Mouse (Mus musculus) stomach, postnatal 0 days (tissue): ENCODE measurements at regions not wholly inside any gene's neighbourhood (a gene's known extent, or its start where the extent isn't known, plus 50 kb on each side); places are given as distances from the start of the nearest gene placed in this dataset.

Source experiments
- ATAC-seq: fragments of 200-750 bp; cut with Nextera tagmentation; 2 replicates; pipeline ENCODE4 v1.8.0; 2017; ENCODE audit not compliant: low FRiP score, low TSS enrichment
- DNase-seq: peaks from one replicate; pipeline ENCODE4 v3.0.0-alpha.2; 2016; ENCODE audit warnings: low spot score
- H3K27ac ChIP-seq: fragments of 300-500 bp; sonication (generic); replicated peaks from 2 replicates; pipeline ENCODE4 v1.5.1; 2014; ENCODE audit warnings: mild to moderate bottlenecking, control low read depth
- H3K27me3 ChIP-seq: fragments of 300-500 bp; sonication (generic); 2 replicates; pipeline ENCODE4 v1.6.1; 2014; ENCODE audit warnings: low read length; ENCODE audit not compliant: control insufficient read depth, insufficient read depth
- H3K36me3 ChIP-seq: fragments of 300-500 bp; sonication (generic); 2 replicates; pipeline ENCODE4 v1.6.1; 2014; ENCODE audit warnings: low read length, mixed read lengths; ENCODE audit not compliant: control insufficient read depth, insufficient read depth
- H3K4me1 ChIP-seq: fragments of 300-500 bp; sonication (generic); replicated peaks from 2 replicates; pipeline ENCODE4 v1.6.1; 2014; ENCODE audit warnings: antibody characterized with exemption; ENCODE audit not compliant: control insufficient read depth, insufficient read depth
- H3K4me2 ChIP-seq: fragments of 300-500 bp; sonication (generic); replicated peaks from 2 replicates; pipeline ENCODE4 v1.6.1; 2014; ENCODE audit warnings: low read depth, mild to moderate bottlenecking, control low read depth, moderate library complexity
- H3K4me3 ChIP-seq: fragments of 300-500 bp; sonication (generic); 2 replicates; pipeline ENCODE4 v1.5.1; 2014; ENCODE audit warnings: low read depth, low read length, control low read depth
- H3K9ac ChIP-seq: fragments of 300-500 bp; sonication (generic); 2 replicates; pipeline ENCODE4 v1.6.1; 2014; ENCODE audit warnings: mild to moderate bottlenecking, low read length, control low read depth, mixed read lengths
- H3K9me3 ChIP-seq: fragments of 300-500 bp; sonication (generic); 2 replicates; pipeline ENCODE4 v1.6.1; 2016; ENCODE audit warnings: low read length; ENCODE audit not compliant: control insufficient read depth
- CTCF ChIP-seq: IDR thresholded peaks from 2 replicates; pipeline ENCODE4 v1.5.1; 2016; ENCODE audit warnings: antibody characterized with exemption, low read depth, mild to moderate bottlenecking, moderate library complexity
- EP300 ChIP-seq: optimal IDR thresholded peaks from 2 replicates; pipeline ENCODE3; 2016; ENCODE audit warnings: antibody characterized with exemption
- WGBS: fragments of 180-500 bp; shearing (Covaris S2); extraction: QIAGEN DNeasy Blood & Tissue Kit; methylation state at CpG from one replicate; pipeline ENCODE4 v1.1.7; 2014; 5-methylcytosine and 5-hydroxymethylcytosine counted together

DNA sequence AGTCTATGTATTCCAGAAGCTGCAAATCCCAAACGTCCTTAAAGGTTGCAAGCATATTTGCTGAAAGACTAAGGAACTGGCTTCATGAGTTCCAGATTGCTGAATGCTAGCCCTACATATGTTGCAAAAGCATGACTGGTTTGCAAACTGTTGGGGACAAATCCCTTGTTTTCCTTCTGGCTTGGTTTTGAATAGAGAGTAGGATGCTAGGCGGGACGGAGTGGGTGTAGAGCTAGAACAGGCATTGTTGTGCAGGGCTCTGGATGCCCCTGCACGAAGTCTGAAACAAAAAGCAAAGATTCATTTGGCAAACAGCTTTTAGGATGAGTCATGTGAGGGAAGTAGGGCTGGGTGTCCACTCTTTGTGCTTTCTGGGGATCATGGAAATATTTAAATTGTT lies 500.9 kb upstream of the Cnksr2 start:
- Histone ChIP-seq H3K4me3 (no peak overlapping the region), H3K27ac (no peak overlapping the region), H3K4me1 (no peaks in the 10 kb centered on the region), H3K9ac (no peak overlapping the region), H3K36me3 (no peaks in the 10 kb centered on the region), H3K4me2 (no peak overlapping the region), H3K27me3 (no peaks in the 10 kb centered on the region), H3K9me3 (no peaks in the 10 kb centered on the region)
- ATAC-seq (no peak), DNase-seq (no peak)
- TF ChIP-seq CTCF, result no peak
- no peak for TF ChIP-seq EP300
- 42% methylated on average over 4 of the region's 4 CpGs for WGBS

DNA sequence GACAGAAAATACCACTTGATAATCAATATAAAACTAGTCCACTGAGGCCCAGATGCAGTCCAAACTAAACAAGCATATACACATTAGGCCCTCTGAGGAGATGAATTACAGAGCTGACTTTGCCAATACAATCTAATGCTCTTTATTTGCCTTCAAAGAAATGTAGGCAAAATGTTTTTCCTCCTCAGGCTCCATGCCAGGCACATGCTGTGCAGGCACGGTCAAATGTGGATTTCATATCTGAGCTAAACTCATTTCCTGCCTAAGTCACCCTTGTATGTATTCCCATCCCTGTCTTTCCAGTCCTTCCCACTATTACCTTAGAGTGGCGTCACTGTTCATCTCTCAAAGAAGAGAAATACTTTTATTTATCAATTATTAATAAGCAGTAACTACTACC lies 534.8 kb upstream of the Cnksr2 start:
- TF ChIP-seq EP300 (no peak), CTCF (no peak)
- 57% methylated on average over 2 of the region's 2 CpGs for WGBS

DNA sequence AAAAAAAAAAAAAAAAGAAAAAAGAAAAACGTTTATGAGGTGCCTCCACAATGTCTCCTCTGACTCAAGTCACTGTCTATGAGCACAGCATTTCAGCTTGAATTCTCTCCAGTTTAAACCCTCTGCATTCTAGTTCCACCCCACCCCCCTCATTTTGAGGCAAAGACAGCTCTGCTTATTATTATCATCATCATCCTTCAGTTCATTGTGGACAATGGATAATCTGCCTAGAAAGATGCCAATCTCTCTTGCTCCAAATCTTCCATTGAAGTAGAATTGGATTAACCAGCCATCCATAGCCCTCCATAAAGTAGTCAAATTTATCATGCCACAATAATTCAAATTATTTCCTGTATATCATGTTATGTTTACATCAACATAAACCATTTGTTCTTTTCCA lies 570.0 kb upstream of the Cnksr2 start:
- ATAC-seq, result no peak
- Histone ChIP-seq H3K4me2 (no peak overlapping the region), H3K4me3 (no peak overlapping the region), H3K27me3 (no peaks in the 10 kb centered on the region), H3K9me3 (no peaks in the 10 kb centered on the region), H3K9ac (no peak overlapping the region), H3K27ac (no peak overlapping the region), H3K36me3 (no peaks in the 10 kb centered on the region), H3K4me1 (no peaks in the 10 kb centered on the region)
- no peak for TF ChIP-seq CTCF
- no peak for TF ChIP-seq EP300
- DNase-seq, result no peak
- WGBS, result 0% methylated on average over 1 of the region's 1 CpGs

More for the DNA sequence above, 534.8 kb upstream of the Cnksr2 start:
- no peaks in the 10 kb centered on the region for H3K9me3 ChIP-seq
- no peak overlapping the region for H3K4me2 ChIP-seq
- no peak for DNase-seq
- no peaks in the 10 kb centered on the region for H3K36me3 ChIP-seq
- no peak overlapping the region for H3K4me3 ChIP-seq
- no peaks in the 10 kb centered on the region for H3K4me1 ChIP-seq
- no peak for ATAC-seq
- no peak overlapping the region for H3K9ac ChIP-seq
- no peak overlapping the region for H3K27ac ChIP-seq
- no peaks in the 10 kb centered on the region for H3K27me3 ChIP-seq

DNA sequence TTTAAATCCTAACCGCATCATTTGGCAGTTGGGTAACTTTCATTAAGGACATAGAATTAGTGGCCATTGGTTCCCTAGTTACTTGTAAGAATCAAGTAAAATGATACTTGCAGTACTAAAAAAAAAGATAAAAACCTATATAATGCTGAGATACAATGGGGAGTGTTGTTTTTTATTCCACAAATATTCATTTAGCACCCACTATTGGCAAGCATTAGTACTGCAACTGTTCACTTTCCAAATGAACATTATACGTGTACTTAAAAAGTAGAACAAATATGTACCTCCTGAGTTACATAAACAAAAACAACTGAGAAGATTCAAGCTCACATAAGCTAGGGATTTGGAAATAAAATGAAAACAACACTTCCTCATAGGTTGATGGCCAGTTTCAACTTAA lies 570.5 kb upstream of the Cnksr2 start:
- Histone ChIP-seq H3K36me3 (no peaks in the 10 kb centered on the region), H3K9me3 (no peaks in the 10 kb centered on the region), H3K4me2 (no peak overlapping the region), H3K4me3 (no peak overlapping the region), H3K27me3 (no peaks in the 10 kb centered on the region), H3K9ac (no peak overlapping the region), H3K4me1 (no peaks in the 10 kb centered on the region), H3K27ac (no peak overlapping the region)
- DNase-seq (no peak), ATAC-seq (no peak)
- WGBS, result 71% methylated on average over 2 of the region's 2 CpGs
- TF ChIP-seq EP300 (no peak), CTCF (peak; percentile 70)

DNA sequence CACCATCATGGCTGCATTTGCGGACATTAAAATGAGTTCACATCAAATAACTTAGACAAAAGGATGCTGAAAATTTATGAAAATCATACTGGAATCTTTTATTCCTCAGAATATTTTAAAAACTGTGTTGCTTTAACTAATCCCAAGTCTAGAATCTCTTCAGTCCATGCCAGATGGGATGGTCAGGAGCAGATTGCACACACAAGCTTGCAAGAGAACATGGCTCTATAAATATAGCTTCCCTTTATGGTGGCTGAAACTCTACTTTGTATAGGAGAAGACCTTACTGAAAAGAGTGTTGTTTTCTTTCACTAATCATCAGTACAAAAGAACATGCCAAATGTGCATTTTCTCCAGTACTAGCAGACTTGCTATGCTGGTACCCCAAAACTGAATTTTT lies 570.9 kb upstream of the Cnksr2 start:
- H3K9me3 ChIP-seq, result no peaks in the 10 kb centered on the region
- H3K4me3 ChIP-seq, result no peak overlapping the region
- TF ChIP-seq EP300 (no peak), CTCF (no peak)
- WGBS, result 93% methylated on average over 1 of the region's 1 CpGs
- H3K36me3 ChIP-seq, result no peaks in the 10 kb centered on the region
- ATAC-seq (no peak), DNase-seq (no peak)
- H3K4me1 ChIP-seq, result no peaks in the 10 kb centered on the region
- no peak overlapping the region for H3K4me2 ChIP-seq
- no peak overlapping the region for H3K27ac ChIP-seq
- no peaks in the 10 kb centered on the region for H3K27me3 ChIP-seq
- H3K9ac ChIP-seq, result no peak overlapping the region

DNA sequence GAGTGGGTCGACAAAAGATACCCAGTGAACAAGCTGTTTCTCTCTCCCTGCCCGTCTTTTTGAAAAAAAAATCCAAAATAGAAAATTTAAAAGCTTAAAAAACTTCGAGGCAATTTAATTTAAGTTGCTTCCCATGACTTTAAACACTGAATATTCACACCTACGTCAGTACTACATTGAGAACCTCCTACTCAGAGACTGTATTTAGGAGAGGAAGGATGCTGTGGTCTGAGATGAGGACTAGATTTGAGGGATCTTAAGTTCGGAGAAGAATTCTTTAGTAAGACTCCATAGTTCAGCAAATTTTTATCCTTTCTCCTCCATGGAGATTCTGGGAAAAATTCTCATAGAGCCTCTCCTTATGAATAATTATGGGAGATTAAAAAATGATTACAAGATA lies 571.4 kb upstream of the Cnksr2 start:
- DNase-seq, result no peak
- no peak for TF ChIP-seq EP300
- TF ChIP-seq CTCF, result no peak
- Histone ChIP-seq H3K27me3 (no peaks in the 10 kb centered on the region), H3K27ac (no peak overlapping the region), H3K9me3 (no peaks in the 10 kb centered on the region), H3K4me2 (no peak overlapping the region), H3K4me3 (no peak overlapping the region), H3K4me1 (no peaks in the 10 kb centered on the region), H3K9ac (no peak overlapping the region), H3K36me3 (no peaks in the 10 kb centered on the region)
- WGBS, result 63% methylated on average over 5 of the region's 5 CpGs
- ATAC-seq, result no peak

DNA sequence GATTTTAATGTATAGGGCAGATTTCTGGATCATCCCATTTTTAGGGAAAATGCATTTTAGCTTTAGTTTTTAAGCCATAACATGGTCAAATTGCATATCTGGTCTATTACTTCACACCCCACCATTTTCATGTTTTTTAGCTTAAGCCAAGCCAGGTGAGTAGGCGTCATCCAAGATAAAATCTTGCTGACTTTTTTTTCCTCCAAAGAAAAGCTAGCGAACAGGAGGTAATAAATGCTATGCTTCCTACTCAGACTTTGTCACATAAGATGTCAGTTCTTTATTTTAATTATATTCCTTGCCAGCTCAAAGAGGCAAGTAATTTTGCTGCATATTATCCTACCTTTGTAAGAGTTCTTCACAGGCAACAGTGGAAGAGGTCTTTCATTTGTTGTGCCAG lies 572.0 kb upstream of the Cnksr2 start:
- no peak overlapping the region for H3K4me2 ChIP-seq
- 77% methylated on average over 2 of the region's 2 CpGs for WGBS
- no peaks in the 10 kb centered on the region for H3K4me1 ChIP-seq
- H3K27ac ChIP-seq, result no peak overlapping the region
- no peaks in the 10 kb centered on the region for H3K27me3 ChIP-seq
- ATAC-seq (no peak), DNase-seq (no peak)
- TF ChIP-seq CTCF (no peak), EP300 (no peak)
- H3K9me3 ChIP-seq, result no peaks in the 10 kb centered on the region
- no peak overlapping the region for H3K9ac ChIP-seq
- no peaks in the 10 kb centered on the region for H3K36me3 ChIP-seq
- H3K4me3 ChIP-seq, result no peak overlapping the region
